Mouse (Mus musculus) heart, embryonic 14.5 days (tissue): ENCODE results near the gene Timp2. TPM values are rescaled to one million over a fixed set of nuclear protein-coding genes. Genes with fewer than 3 reads are reported as not detected.
"Not testable (repeated sequence)": the region's sequence is repeated elsewhere in the genome, so short reads cannot be mapped to it uniquely, and the experiment has no call there.

Experiments used
- ATAC-seq: fragments of 200-750 bp; cut with Nextera tagmentation; 2 replicates; pipeline ENCODE4 v1.8.0; 2017; ENCODE audit warnings: low read depth, moderate TSS enrichment; ENCODE audit not compliant: insufficient number of reproducible peaks, insufficient read depth, low FRiP score
- H3K27ac ChIP-seq, 2 experiments: fragments of 200-500 bp in 1 of 2; fragments of 300-500 bp in 1 of 2; sonication (generic) in 1 of 2; replicated peaks in 1 of 2; 2 replicates each; pipeline ENCODE4 v1.5.1; 2012 to 2014; ENCODE audit warnings: low read depth in 2 of 2, low read length in 2 of 2, control low read depth in 1 of 2, mild to moderate bottlenecking in 1 of 2, mixed read lengths in 1 of 2; ENCODE audit not compliant: control insufficient read depth in 1 of 2, insufficient read depth in 1 of 2
- H3K27me3 ChIP-seq: fragments of 300-500 bp; sonication (generic); 2 replicates; pipeline ENCODE4 v1.6.1; 2014; ENCODE audit warnings: mild to moderate bottlenecking, low read length, control low read depth; ENCODE audit not compliant: control insufficient read depth, insufficient read depth
- H3K36me3 ChIP-seq: fragments of 300-500 bp; sonication (generic); 2 replicates; pipeline ENCODE4 v1.6.1; 2014; ENCODE audit warnings: mild to moderate bottlenecking, control low read depth, low read length, mixed read lengths; ENCODE audit not compliant: control insufficient read depth, insufficient read depth
- H3K4me1 ChIP-seq, 2 experiments: fragments of 200-500 bp in 1 of 2; fragments of 300-500 bp in 1 of 2; sonication (generic) in 1 of 2; 2 replicates each; pipeline ENCODE4 v1.6.1; 2012 to 2014; ENCODE audit warnings: low read length in 2 of 2, control low read depth in 1 of 2, mixed read lengths in 1 of 2; ENCODE audit not compliant: control insufficient read depth in 2 of 2, insufficient read depth in 2 of 2
- H3K4me2 ChIP-seq: fragments of 300-500 bp; sonication (generic); 2 replicates; pipeline ENCODE4 v1.6.1; 2014; ENCODE audit warnings: mild to moderate bottlenecking, low read length
- H3K4me3 ChIP-seq, 2 experiments: fragments of 200-500 bp in 1 of 2; fragments of 300-500 bp in 1 of 2; sonication (generic) in 1 of 2; 2 replicates each; pipeline ENCODE4 v1.5.1; 2012 to 2014; ENCODE audit warnings: low read length in 2 of 2, mild to moderate bottlenecking in 2 of 2, control low read depth in 1 of 2, low read depth in 1 of 2, moderate library complexity in 1 of 2; ENCODE audit not compliant: control insufficient read depth in 1 of 2, insufficient read depth in 1 of 2
- H3K9ac ChIP-seq: fragments of 300-500 bp; sonication (generic); 2 replicates; pipeline ENCODE4 v1.6.1; 2014; ENCODE audit warnings: mild to moderate bottlenecking, low read length
- H3K9me3 ChIP-seq: fragments of 300-500 bp; sonication (generic); 2 replicates; pipeline ENCODE4 v1.6.1; 2016; ENCODE audit warnings: low read length, control low read depth; ENCODE audit not compliant: control insufficient read depth
- WGBS: fragments of 180-500 bp; shearing (Covaris S2); extraction: QIAGEN DNeasy Blood & Tissue Kit; methylation state at CpG from one replicate; pipeline ENCODE4 v1.1.7; 2014; 5-methylcytosine and 5-hydroxymethylcytosine counted together
- polyA plus RNA-seq: library from polyadenylated mRNA; unstranded; fragments of >200 nt; fragmentation: Nextera tagmentation; extraction: Ambion mirVana; gene quantifications from 2 replicates; pipeline ENCODE4 v1.2.1, GENCODE M21; 2014

Timp2 gene
- polyA plus RNA-seq, 1 experiment from 2014 or later, result 99.2 TPM

- H3K27me3 ChIP-seq, result no peaks in the 10 kb centered on the region
- 26% methylated on average over 8 of the region's 8 CpGs for WGBS
Observed at GRCm38 (mm10) chr11:118316231-118316806, 39.2 kb downstream of the Timp2 start.

GRCm38 (mm10) chr11:118312132-118312723 is 43.3 kb downstream of the Timp2 start:
- Histone ChIP-seq H3K9me3 (no peaks in the 10 kb centered on the region), H3K27ac (no peak overlapping the region), H3K27me3 (no peaks in the 10 kb centered on the region), H3K4me3 (no peak overlapping the region), H3K36me3 (peaks cover 67% of the 10 kb centered on the region), H3K4me2 (no peak overlapping the region), H3K4me1 (peaks cover 6 to 15% of the 10 kb centered on the region in 2 experiments), H3K9ac (no peak overlapping the region)
- ATAC-seq, result no peak
- 75% methylated on average over 6 of the region's 6 CpGs for WGBS

More at GRCm38 (mm10) chr11:118316231-118316806, 39.2 kb downstream of the Timp2 start:
- H3K9me3 ChIP-seq, result no peaks in the 10 kb centered on the region
- peaks cover 6 to 18% of the 10 kb centered on the region in 2 experiments for H3K4me1 ChIP-seq
- no peak for ATAC-seq
- H3K4me3 ChIP-seq, result no peak overlapping the region
- no peak overlapping the region for H3K9ac ChIP-seq
- H3K27ac ChIP-seq, result peak overlapping the region; percentile 1 to 24; a peak in 1 of 4 replicates
- H3K4me2 ChIP-seq, result no peak overlapping the region
- H3K36me3 ChIP-seq, result peaks cover 55% of the 10 kb centered on the region

- peaks cover 54% of the 10 kb centered on the region for H3K36me3 ChIP-seq
Observed at GRCm38 (mm10) chr11:118307962-118308361, 47.6 kb downstream of the Timp2 start.

GRCm38 (mm10) chr11:118303959-118304358 is 51.6 kb downstream of the Timp2 start:
- H3K4me3 ChIP-seq, H3K9me3 ChIP-seq, H3K27me3 ChIP-seq, ATAC-seq, H3K4me2 ChIP-seq, H3K27ac ChIP-seq, H3K9ac ChIP-seq, H3K4me1 ChIP-seq: not testable (repeated sequence)
- H3K36me3 ChIP-seq, result peaks cover 30% of the 10 kb centered on the region
- WGBS, result 91% methylated on average over 4 of the region's 4 CpGs

More at GRCm38 (mm10) chr11:118307962-118308361, 47.6 kb downstream of the Timp2 start:
- not testable (repeated sequence) for H3K4me3 ChIP-seq, H3K9ac ChIP-seq, H3K4me2 ChIP-seq, H3K4me1 ChIP-seq, ATAC-seq, H3K27ac ChIP-seq, H3K27me3 ChIP-seq, H3K9me3 ChIP-seq
- WGBS, result 76% methylated on average over 2 of the region's 2 CpGs

DNA sequence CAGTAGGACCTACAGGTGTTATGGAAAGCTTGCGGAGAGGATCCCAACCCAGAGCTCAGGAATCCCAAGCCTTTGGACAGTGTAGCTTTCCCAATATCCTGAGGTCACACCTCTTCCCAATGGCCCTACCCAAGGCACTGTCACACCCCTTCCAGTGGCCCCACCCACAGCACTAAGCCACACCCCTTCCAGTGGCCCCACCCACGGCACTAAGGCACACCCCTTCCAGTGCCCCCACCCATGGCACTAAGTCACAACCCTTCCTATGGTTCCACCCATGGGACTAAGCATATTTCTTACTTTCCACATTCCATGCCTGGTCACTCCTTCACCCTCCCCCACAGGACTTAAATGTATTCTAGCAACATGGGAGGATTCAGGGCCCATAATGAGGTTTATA is 56.7 kb downstream of the Timp2 start:
- Histone ChIP-seq H3K9me3 (no peaks in the 10 kb centered on the region), H3K36me3 (peaks cover 19% of the 10 kb centered on the region), H3K27me3 (no peaks in the 10 kb centered on the region), H3K4me3 (no peak overlapping the region), H3K4me2 (no peak overlapping the region), H3K9ac (no peak overlapping the region), H3K27ac (no peak overlapping the region), H3K4me1 (no peaks in the 10 kb centered on the region)
- ATAC-seq, result no peak
- 87% methylated on average over 2 of the region's 2 CpGs for WGBS

GRCm38 (mm10) chr11:118297967-118298366 is 57.6 kb downstream of the Timp2 start:
- Histone ChIP-seq H3K4me1 (no peaks in the 10 kb centered on the region), H3K36me3 (peaks cover 10% of the 10 kb centered on the region), H3K9ac (no peak overlapping the region), H3K4me2 (no peak overlapping the region), H3K4me3 (no peak overlapping the region), H3K27ac (no peak overlapping the region), H3K27me3 (no peaks in the 10 kb centered on the region), H3K9me3 (no peaks in the 10 kb centered on the region)
- WGBS, result 75% methylated on average over 3 of the region's 3 CpGs
- ATAC-seq, result no peak

DNA sequence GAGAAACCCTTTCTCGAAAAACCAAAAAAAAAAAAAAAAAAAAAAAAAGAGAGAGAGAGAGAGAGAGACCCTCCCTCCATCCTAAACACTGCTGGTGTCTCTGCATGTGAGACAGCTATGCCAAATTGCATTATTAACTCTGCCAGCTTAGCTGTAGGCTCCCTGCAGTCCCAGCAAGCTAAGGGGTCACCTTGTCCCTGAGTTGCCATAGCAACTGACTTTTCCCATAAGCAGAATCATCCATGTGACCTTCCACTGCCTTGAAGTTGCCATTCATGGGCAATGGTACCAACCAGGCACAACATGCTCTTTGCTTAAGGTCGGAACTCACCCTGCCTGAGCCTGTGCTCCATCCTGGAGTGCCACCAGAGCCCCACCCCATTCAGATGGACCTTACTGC is 60.5 kb downstream of the Timp2 start:
- 67% methylated on average over 1 of the region's 2 CpGs for WGBS
- no peak overlapping the region for H3K4me2 ChIP-seq

More for the DNA sequence above, 60.5 kb downstream of the Timp2 start:
- Histone ChIP-seq H3K9me3 (no peaks in the 10 kb centered on the region), H3K4me1 (peaks cover 2 to 6% of the 10 kb centered on the region in 2 experiments; a peak in 2 of 4 replicates), H3K27ac (no peak overlapping the region), H3K36me3 (no peaks in the 10 kb centered on the region), H3K27me3 (no peaks in the 10 kb centered on the region), H3K9ac (no peak overlapping the region), H3K4me3 (no peak overlapping the region)
- no peak for ATAC-seq
